Mouse (Mus musculus): ENCODE measurements at regions not wholly inside any gene's neighbourhood (a gene's known extent, or its start where the extent isn't known, plus 50 kb on each side); places are given as distances from the start of the nearest gene placed in this dataset.
"Not testable (repeated sequence)": the region's sequence is repeated elsewhere in the genome, so short reads cannot be mapped to it uniquely, and the experiment has no call there.

DNA sequence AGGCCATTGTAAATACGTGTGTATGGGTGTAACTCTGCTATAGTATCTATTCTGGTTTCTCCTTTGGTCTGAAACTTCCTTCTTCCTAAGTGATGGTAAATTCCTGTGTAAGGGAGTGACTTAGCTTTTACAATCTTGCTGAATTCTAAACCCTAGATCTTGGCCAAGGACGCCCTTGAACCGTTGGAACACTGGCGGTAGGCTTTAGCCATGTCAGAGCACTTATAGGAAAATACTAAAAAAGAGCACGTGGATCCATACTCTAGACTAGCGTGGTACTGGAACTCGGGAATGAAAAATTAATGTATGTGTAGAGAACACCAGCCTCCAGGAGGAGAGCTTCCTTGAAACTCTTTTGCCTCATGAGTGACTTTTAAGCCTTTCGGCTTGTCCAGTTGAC lies 789.2 kb downstream of the Diaph2 start:
- not testable (repeated sequence) for TF ChIP-seq CTCF (IDR thresholded peaks at IDR 0.05; ENCODE audit: low read depth); EP300 (optimal IDR thresholded peaks at IDR 0.05)
